Mouse (Mus musculus) liver, embryonic 16.5 days (tissue): ENCODE data around the gene Xpo5. TPM values are rescaled to one million over a fixed set of nuclear protein-coding genes. Genes with fewer than 3 reads are reported as not detected.
A peak's percentile ranks its signal among the peaks of the same experiment; 100 is the strongest.

Experiments
- ATAC-seq: fragments of 200-750 bp; cut with Nextera tagmentation; 2 replicates; pipeline ENCODE4 v1.8.0; 2017; ENCODE audit warnings: low read depth, mild to moderate bottlenecking, moderate number of reproducible peaks, moderate library complexity
- H3K27ac ChIP-seq: fragments of 300-500 bp; sonication (generic); 2 replicates; pipeline ENCODE4 v1.5.1; 2014; ENCODE audit warnings: mild to moderate bottlenecking, low read length
- H3K27me3 ChIP-seq: fragments of 300-500 bp; sonication (generic); 2 replicates; pipeline ENCODE4 v1.6.1; 2014; ENCODE audit warnings: low read depth, low read length, mixed read lengths; ENCODE audit not compliant: control insufficient read depth, insufficient read depth
- H3K36me3 ChIP-seq: fragments of 300-500 bp; sonication (generic); 2 replicates; pipeline ENCODE4 v1.6.1; 2014; ENCODE audit warnings: mild to moderate bottlenecking; ENCODE audit not compliant: control insufficient read depth, insufficient read depth
- H3K4me1 ChIP-seq: fragments of 300-500 bp; sonication (generic); 2 replicates; pipeline ENCODE4 v1.6.1; 2014; ENCODE audit warnings: low read depth, low read length, mixed read lengths; ENCODE audit not compliant: control insufficient read depth
- H3K4me2 ChIP-seq: fragments of 300-500 bp; sonication (generic); 2 replicates; pipeline ENCODE4 v1.6.1; 2014; ENCODE audit warnings: low read depth, low read length, mixed read lengths
- H3K4me3 ChIP-seq: fragments of 300-500 bp; sonication (generic); 2 replicates; pipeline ENCODE4 v1.5.1; 2014; ENCODE audit warnings: low read depth, mild to moderate bottlenecking, low read length
- H3K9ac ChIP-seq: fragments of 300-500 bp; sonication (generic); 2 replicates; pipeline ENCODE4 v1.6.1; 2014; ENCODE audit warnings: low read depth, low read length
- H3K9me3 ChIP-seq: fragments of 300-500 bp; sonication (generic); replicated peaks from 2 replicates; pipeline ENCODE4 v1.6.1; 2016; ENCODE audit warnings: low read length; ENCODE audit not compliant: control insufficient read depth
- WGBS: fragments of 180-500 bp; shearing (Covaris S2); extraction: QIAGEN DNeasy Blood & Tissue Kit; methylation state at CpG from one replicate; pipeline ENCODE4 v1.1.7; 2014; ENCODE audit not compliant: insufficient replicate concordance; 5-methylcytosine and 5-hydroxymethylcytosine counted together
- polyA plus RNA-seq: library from polyadenylated mRNA; unstranded; fragments of >200 nt; fragmentation: Nextera tagmentation; extraction: Ambion mirVana; gene quantifications from 2 replicates; pipeline ENCODE4 v1.2.1, GENCODE M21; 2015

The Xpo5 gene
- polyA plus RNA-seq, 1 experiment from 2014 or later = 13.7 TPM

- peak; percentile 55 for ATAC-seq
- Histone ChIP-seq H3K36me3 (peaks cover 91% of the 10 kb centered on the region), H3K27me3 (no peaks in the 10 kb centered on the region), H3K9ac (no peak overlapping the region), H3K4me2 (no peak overlapping the region), H3K4me1 (peaks cover 3% of the 10 kb centered on the region), H3K9me3 (no peaks in the 10 kb centered on the region), H3K4me3 (no peak overlapping the region), H3K27ac (peak overlapping the region; percentile 41; the same call in 1 of the 2 replicates)
- WGBS = 52% methylated on average over 5 of the region's 5 CpGs
Measured at GRCm38 (mm10) chr17:46168318-46168717, 34.3 kb upstream of the Xpo5 start.

- Histone ChIP-seq H3K27ac (peak overlapping the region; percentile 41), H3K9ac (no peak overlapping the region), H3K4me1 (peaks cover 2% of the 10 kb centered on the region; the same call in 1 of the 2 replicates), H3K27me3 (no peaks in the 10 kb centered on the region), H3K36me3 (peaks cover 91% of the 10 kb centered on the region), H3K9me3 (no peaks in the 10 kb centered on the region), H3K4me3 (no peak overlapping the region), H3K4me2 (no peak overlapping the region)
- WGBS = 90% methylated on average over 5 of the region's 5 CpGs
- ATAC-seq = no peak
Measured at GRCm38 (mm10) chr17:46168768-46169167, 33.8 kb upstream of the Xpo5 start.

DNA sequence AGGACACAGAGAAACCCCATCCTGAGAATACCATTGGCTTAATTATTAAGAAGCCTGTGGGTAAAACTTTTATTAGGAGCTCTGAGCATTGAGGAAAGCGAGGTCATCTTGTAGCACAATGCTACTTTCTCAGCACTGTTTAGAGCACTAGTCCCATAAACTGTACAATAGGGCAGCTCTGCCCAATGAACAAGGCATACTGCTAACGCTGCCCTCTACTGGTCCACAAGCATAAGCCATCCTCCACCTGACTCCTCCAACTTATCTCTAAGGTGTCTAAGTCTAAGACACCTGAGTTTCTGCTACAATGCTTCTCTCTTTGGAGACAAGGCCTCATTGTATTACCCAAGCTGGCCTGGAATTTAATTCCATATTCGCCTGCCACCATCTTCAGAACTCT is 32.0 kb upstream of the Xpo5 start:
- 0 out of 2 replicates have a peak, but pooled peaks have one; percentile 33 for ATAC-seq
- Histone ChIP-seq H3K9me3 (no peaks in the 10 kb centered on the region), H3K36me3 (peaks cover 81% of the 10 kb centered on the region), H3K9ac (no peak overlapping the region), H3K27ac (no peak overlapping the region), H3K27me3 (no peaks in the 10 kb centered on the region), H3K4me1 (peaks cover 2% of the 10 kb centered on the region; the same call in 1 of the 2 replicates), H3K4me3 (no peak overlapping the region), H3K4me2 (no peak overlapping the region)
- WGBS = 67% methylated on average over 3 of the region's 3 CpGs

DNA sequence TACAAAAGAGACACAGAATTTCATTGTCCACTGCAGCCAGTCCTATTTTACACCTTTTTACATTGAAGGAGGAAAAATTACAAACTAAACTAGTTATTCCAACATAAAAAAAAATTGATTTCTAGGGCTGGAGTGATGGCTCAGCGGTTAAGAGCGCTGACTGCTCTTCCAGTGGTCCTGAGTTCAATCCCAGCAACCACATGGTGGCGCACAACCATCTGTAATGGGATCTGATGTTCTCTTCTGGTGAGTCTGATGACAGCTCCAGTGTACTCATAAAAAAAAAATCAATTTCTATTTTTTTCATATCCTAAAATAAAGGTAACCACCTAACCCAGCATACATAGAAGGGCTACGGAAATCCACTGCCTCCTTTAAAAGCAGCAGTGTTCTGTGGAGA is 20.3 kb upstream of the Xpo5 start:
- H3K27me3 ChIP-seq = no peaks in the 10 kb centered on the region
- ATAC-seq = no peak
- WGBS = 89% methylated on average over 4 of the region's 4 CpGs
- no peak overlapping the region for H3K4me3 ChIP-seq
- H3K4me2 ChIP-seq = no peak overlapping the region
- peaks cover 81% of the 10 kb centered on the region for H3K36me3 ChIP-seq
- H3K9me3 ChIP-seq = no peaks in the 10 kb centered on the region
- no peak overlapping the region for H3K27ac ChIP-seq
- no peak overlapping the region for H3K9ac ChIP-seq
- H3K4me1 ChIP-seq = no peaks in the 10 kb centered on the region

DNA sequence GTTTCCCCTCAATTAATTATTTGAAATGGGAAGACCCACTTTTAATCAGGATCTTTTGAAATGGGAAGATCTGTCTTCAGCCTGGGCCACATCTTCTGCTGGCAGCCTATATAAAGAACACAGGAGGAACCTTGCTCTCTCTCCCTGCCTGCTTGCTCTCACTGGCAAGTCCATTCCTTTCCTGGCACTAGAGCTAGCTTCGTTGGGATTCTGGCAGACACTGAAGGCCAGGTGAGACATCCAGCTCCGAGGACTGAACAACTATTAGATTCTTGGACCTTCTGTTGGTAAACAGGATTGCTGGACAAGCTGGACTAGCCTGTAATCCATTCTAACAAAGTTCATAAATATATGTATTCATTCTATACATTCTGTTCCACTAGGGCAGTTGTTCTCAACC is 13.8 kb upstream of the Xpo5 start:
- Histone ChIP-seq H3K4me3 (no peak overlapping the region), H3K4me1 (no peaks in the 10 kb centered on the region), H3K9ac (no peak overlapping the region), H3K36me3 (peaks cover 57% of the 10 kb centered on the region), H3K4me2 (no peak overlapping the region), H3K27me3 (no peaks in the 10 kb centered on the region), H3K27ac (no peak overlapping the region), H3K9me3 (no peaks in the 10 kb centered on the region)
- no peak for ATAC-seq
- WGBS = 85% methylated on average over 2 of the region's 2 CpGs

DNA sequence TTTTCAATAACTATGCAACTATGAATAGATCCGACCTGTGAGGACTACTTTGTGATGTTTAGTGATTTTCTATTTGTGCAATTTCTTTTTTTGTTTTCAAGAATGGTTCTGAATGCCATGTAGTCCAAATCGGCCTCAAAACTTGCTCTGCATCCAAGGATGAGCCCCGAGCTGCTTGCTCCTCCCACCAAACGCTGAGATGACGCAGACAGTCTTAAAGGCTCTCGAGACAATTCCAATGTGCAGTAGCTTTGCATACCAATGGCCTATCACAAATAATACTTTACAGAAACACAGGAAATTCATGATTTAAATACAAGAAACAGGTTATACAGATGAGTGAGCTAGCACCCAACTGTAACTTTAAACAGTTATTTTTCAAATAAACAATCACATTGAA is 1.4 kb upstream of the Xpo5 start:
- Histone ChIP-seq H3K9me3 (no peaks in the 10 kb centered on the region), H3K36me3 (peaks cover 25% of the 10 kb centered on the region), H3K4me3 (peak overlapping the region; percentile 98), H3K27ac (no peak overlapping the region), H3K4me2 (peak overlapping the region; percentile 73), H3K4me1 (peaks cover 27% of the 10 kb centered on the region), H3K27me3 (no peaks in the 10 kb centered on the region), H3K9ac (peak overlapping the region; percentile 77)
- ATAC-seq = no peak
- WGBS = 29% methylated on average over 6 of the region's 6 CpGs

DNA sequence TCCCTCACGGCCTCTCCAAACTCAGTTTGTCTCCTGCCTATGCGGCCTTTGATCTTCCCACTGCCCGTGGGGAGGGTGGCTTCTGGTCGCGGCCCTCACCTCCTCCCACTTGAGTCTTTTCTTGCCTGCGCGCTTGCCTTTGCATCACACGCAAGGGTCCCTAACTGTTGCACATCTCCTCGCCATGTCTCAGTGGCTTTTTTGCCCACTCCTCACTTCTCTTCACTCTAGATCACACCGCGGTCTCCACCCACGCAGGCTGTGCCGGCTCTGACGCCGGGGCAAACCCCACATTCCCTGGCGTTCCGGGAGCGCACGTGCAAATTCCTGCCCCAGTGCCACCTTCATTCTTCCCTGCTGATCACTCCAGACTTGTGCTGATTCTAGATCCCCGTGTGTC is 496 bp downstream of the Xpo5 start:
- Histone ChIP-seq H3K9ac (peak overlapping the region; percentile 96), H3K9me3 (no peaks in the 10 kb centered on the region), H3K27ac (peak overlapping the region; percentile 80), H3K4me1 (peaks cover 27% of the 10 kb centered on the region), H3K36me3 (peaks cover 21% of the 10 kb centered on the region), H3K4me3 (peak overlapping the region; percentile 98), H3K4me2 (peak overlapping the region; percentile 90), H3K27me3 (no peaks in the 10 kb centered on the region)
- ATAC-seq = no peak
- WGBS = under 1% methylated on average over 20 of the region's 20 CpGs

DNA sequence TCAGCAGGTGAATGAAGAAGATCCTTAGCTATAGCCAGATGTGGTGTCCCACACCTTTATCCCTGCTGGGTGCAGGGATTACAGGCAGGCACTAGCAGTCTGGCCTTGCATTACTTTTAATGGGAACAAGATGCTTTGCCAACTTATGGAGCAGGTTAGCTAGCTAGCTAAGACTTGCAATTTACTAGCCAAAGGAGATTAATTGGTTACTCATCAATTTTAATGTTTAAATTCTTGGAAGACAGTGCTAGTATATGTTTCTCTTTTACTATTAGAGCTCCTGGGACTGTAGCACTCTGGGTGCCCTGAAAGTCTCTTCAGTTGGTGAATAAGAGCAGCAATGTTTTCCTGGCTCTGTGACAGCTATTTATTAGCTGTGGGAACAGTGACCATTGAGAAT is 4.1 kb downstream of the Xpo5 start:
- no peaks in the 10 kb centered on the region for H3K27me3 ChIP-seq
- H3K4me1 ChIP-seq = peaks cover 13% of the 10 kb centered on the region
- H3K27ac ChIP-seq = no peak overlapping the region
- H3K4me3 ChIP-seq = no peak overlapping the region
- H3K36me3 ChIP-seq = peaks cover 35% of the 10 kb centered on the region
- H3K4me2 ChIP-seq = no peak overlapping the region
- ATAC-seq = no peak
- H3K9ac ChIP-seq = no peak overlapping the region
- H3K9me3 ChIP-seq = no peaks in the 10 kb centered on the region

DNA sequence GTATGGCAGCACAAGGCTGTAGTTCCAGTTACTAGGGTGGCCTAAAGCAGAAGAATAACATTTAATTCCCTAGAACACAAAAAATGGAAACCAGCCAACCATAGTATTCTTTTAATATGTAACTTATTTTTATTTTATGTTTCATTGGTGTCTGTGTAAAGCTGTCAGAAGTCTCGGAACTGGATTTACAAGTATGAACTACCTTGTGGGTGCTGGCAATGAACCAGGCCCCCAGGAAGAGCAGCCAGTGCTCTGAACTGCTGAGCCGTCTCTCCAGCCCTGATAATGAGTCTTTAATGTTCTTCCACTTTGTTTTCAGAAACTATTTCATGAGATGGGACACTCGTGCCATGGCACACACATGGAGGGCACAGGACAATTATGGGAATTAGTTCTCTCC is 8.0 kb downstream of the Xpo5 start:
- H3K27me3 ChIP-seq = no peaks in the 10 kb centered on the region
- no peak overlapping the region for H3K4me3 ChIP-seq
- H3K4me2 ChIP-seq = no peak overlapping the region
- no peak overlapping the region for H3K9ac ChIP-seq
- H3K4me1 ChIP-seq = no peaks in the 10 kb centered on the region
- ATAC-seq = no peak
- H3K36me3 ChIP-seq = peaks cover 47% of the 10 kb centered on the region
- no peaks in the 10 kb centered on the region for H3K9me3 ChIP-seq
- 69% methylated on average over 3 of the region's 3 CpGs for WGBS
- H3K27ac ChIP-seq = no peak overlapping the region
